Mouse (Mus musculus) brain, embryonic 14.5 days (tissue): ENCODE measurements at regions not wholly inside any gene's neighbourhood (a gene's known extent, or its start where the extent isn't known, plus 50 kb on each side); places are given as distances from the start of the nearest gene placed in this dataset.

Experiments
- DNase-seq: peaks from one replicate; pipeline ENCODE4 v3.0.0-alpha.2; 2011; ENCODE audit warnings: low read depth
- CTCF ChIP-seq: fragments of 200-500 bp; IDR thresholded peaks from 2 replicates; pipeline ENCODE4 v1.5.1; 2012; ENCODE audit warnings: inconsistent platforms, mild to moderate bottlenecking, moderate library complexity, borderline replicate concordance; ENCODE audit not compliant: insufficient read depth, insufficient read length; ENCODE audit errors: extremely low read depth
- POLR2A ChIP-seq: fragments of 200-500 bp; IDR thresholded peaks from 2 replicates; pipeline ENCODE4 v1.6.1; 2012; ENCODE audit warnings: mild to moderate bottlenecking, inconsistent platforms, borderline replicate concordance; ENCODE audit not compliant: poor library complexity, insufficient read depth, insufficient read length, severe bottlenecking; ENCODE audit errors: extremely low read depth

DNA sequence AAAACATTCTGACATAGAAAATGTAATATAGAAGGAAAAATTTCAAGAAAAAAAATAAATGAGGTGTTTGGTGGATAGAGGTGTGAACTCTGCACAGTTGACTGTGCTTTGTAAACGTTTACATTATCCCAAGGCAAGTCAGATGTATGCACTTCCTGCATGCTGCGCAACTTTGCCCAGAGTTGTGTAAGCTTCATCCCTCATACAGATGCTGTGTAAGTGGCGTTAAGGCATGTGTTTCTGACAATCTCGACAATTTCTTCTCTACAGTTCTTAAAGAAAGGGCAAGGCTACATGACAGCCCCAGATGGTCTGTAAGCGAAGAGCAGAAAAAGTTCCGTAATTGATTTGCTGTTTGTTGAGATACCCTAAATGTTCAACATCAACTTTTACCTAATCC lies 476.6 kb upstream of the Pitx2 start:
- no peak for DNase-seq
- TF ChIP-seq CTCF (no peak), POLR2A (no peak)

- DNase-seq, result peak; percentile 57
- TF ChIP-seq CTCF, result no peak
- no peak for TF ChIP-seq POLR2A
Observed at GRCm38 (mm10) chr3:128720276-128720675, 479.4 kb upstream of the Pitx2 start.

DNA sequence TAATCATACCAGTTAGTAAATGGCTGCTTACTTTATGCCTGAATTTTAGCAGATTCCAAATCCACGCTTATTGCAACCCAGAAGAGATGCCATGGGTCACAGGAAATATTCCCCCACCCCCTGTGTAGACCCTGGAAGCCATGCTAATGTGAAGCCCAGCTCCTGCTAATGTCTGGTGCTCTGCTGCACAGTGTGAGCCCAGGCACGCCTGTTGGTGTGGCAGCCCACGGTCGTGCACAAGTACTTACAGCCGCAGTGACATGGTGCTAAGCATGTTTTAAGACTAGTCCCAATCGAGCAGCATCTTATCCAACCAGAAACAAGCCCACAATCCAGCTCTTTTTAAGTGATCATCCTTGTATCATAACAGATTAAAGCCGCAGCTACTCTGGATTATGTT lies 480.5 kb upstream of the Pitx2 start:
- DNase-seq, result peak; percentile 8
- TF ChIP-seq POLR2A (no peak), CTCF (no peak)

GRCm38 (mm10) chr3:128707270-128707669 lies 492.4 kb upstream of the Pitx2 start:
- TF ChIP-seq POLR2A (no peak), CTCF (no peak)
- DNase-seq, result no peak

DNA sequence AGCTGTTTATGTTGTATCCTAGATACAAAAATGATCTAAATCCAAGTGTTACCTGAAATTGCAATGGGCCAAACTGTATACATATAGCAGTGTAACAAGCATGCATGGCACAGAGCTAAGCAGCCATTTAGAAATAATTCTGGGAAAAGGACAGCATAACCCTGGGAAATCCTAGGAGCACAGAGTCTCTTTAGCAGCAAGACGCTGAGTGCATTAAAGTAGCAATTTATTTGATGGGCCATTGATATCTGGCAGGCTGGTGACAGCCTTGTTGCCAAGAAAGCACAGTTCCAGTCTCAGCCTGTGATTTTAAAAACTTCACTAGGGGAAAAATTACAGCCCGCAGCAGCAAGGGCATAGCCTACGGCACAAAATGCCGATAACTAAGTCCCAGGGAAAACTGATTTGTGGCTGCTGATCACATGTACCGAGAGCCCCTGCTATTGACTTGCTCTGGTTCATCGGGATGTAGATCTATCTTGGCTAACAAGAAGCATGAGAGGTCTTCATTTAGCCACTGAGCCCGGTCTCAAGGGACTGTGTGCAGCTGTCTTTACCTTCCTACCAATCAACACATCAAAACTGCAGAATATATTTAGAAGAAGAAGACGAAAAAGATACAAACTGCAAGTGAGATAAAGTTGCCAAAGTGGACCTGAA lies 531.1 kb upstream of the Pitx2 start:
- no peak for TF ChIP-seq POLR2A
- TF ChIP-seq CTCF, result no peak
- peak; percentile 65 for DNase-seq

- DNase-seq, result no peak
- no peak for TF ChIP-seq POLR2A
- no peak for TF ChIP-seq CTCF
Observed at GRCm38 (mm10) chr3:128665184-128665583, 534.5 kb upstream of the Pitx2 start.

GRCm38 (mm10) chr3:128636960-128637755 lies 562.5 kb upstream of the Pitx2 start:
- TF ChIP-seq POLR2A (no peak), CTCF (no peak)
- peak; percentile 37 for DNase-seq

DNA sequence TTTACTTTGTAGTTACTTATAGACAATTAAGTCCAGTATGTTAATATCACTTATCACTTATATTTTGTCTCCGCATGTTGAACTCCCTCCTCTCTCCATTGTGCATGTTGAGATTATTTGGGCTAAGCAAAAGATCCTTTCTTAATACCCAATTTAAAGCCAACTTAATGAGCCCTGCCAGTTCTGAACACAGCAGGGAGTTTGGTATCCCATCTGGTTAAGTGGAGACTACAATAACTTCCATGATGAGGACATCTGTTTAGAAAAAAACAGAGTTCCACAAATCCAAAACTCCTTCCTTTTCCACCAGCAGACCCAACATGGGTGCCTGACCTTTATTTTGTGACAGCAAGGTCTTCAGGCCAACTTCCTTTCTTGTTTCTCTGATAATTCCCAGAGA lies 572.0 kb upstream of the Pitx2 start:
- peak; percentile 52 for DNase-seq
- no peak for TF ChIP-seq CTCF
- TF ChIP-seq POLR2A, result no peak

DNA sequence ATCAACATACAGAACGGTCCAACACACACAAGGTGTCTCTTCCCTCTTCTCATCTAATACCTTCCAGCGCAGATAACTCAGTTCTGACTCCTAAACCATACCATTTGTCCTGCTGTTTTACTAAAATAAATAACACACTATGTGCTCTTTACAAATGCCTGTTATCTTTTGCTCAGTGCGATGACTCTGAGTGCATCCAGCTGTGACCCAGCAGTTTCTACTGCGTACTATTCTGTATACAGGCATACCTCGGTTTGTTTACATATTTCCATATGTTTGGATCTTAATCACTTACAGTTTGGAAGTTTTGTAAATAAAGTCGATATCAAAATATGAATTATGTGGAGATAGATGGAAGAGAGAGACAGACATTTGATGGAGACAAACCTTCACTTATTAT lies 583.0 kb upstream of the Pitx2 start:
- TF ChIP-seq POLR2A, result no peak
- no peak for TF ChIP-seq CTCF
- no peak for DNase-seq

DNA sequence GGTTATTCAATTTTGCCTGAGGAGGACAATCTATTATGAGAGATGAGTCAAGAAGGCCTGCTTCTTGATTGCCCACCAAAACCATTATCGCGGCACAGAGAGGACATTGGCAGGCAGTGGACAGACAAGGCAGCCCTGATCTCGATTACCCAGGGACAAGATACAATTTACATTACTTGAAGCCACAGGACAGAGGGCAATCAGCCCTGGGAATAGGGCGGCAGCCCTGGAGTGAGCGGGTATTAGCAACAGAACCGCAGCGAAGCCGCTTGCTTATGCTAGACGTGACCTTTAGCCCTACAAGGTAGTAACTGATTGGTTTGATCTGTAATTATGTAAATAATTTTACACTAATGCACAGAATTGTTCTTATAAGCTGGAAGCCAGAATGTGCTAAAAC lies 586.0 kb upstream of the Pitx2 start:
- TF ChIP-seq POLR2A (no peak), CTCF (no peak)
- DNase-seq, result peak; percentile 19

GRCm38 (mm10) chr3:128610731-128611130 lies 588.9 kb upstream of the Pitx2 start:
- TF ChIP-seq CTCF (no peak), POLR2A (no peak)
- DNase-seq, result no peak

- TF ChIP-seq CTCF (no peak), POLR2A (no peak)
- DNase-seq, result no peak
Observed at GRCm38 (mm10) chr3:128608694-128609093, 591.0 kb upstream of the Pitx2 start.
